Mouse (Mus musculus): Measurements from ENCODE around the gene Neurog2. TPM values are rescaled to one million over a fixed set of nuclear protein-coding genes. Genes with fewer than 3 reads are reported as not detected.

Neurog2 gene
- not detected in 2 replicates for polyA plus RNA-seq (2014; fragmentation: Nextera tagmentation; extraction: Ambion mirVana)

GRCm38 (mm10) chr3:127633080-127634032 lies at the start of gene Neurog2:
Gene Neurog2, plus strand, starts transcription at chr3:127633135.
- Histone ChIP-seq H3K9me3 (ENCODE audit: low read depth, low read length) (no peaks in the 10 kb centered on the region), H3K4me1 (ENCODE audit: insufficient read depth) (peaks cover 13% of the 10 kb centered on the region), H3K36me3 (ENCODE audit: insufficient read depth) (no peaks in the 10 kb centered on the region), H3K4me2 (peak within 1 kb of the TSS; percentile 76), H3K4me3 (ENCODE audit: low read depth, low read length) (peak within 1 kb of the TSS; percentile 41), H3K9ac (no peak within 1 kb of the TSS), H3K27ac (ENCODE audit: low read depth) (no peak within 1 kb of the TSS), H3K27me3 (ENCODE audit: insufficient read depth, low read length) (peaks cover 95% of the 10 kb centered on the region)
- under 1% methylated on average over 90 of the region's 92 CpGs for WGBS
- TF ChIP-seq CTCF (IDR thresholded peaks at IDR 0.05; ENCODE audit: low read depth), result no peak
- ATAC-seq (ENCODE audit: insufficient read depth) (peak; percentile 42), DNase-seq (peak; percentile 44)

- Histone ChIP-seq H3K36me3 (ENCODE audit: insufficient read depth) (peaks cover 52% of the 10 kb centered on the region), H3K4me3 (ENCODE audit: low read depth, low read length) (no peak overlapping the region), H3K4me2 (no peak overlapping the region), H3K4me1 (ENCODE audit: insufficient read depth) (no peaks in the 10 kb centered on the region), H3K27me3 (ENCODE audit: insufficient read depth, low read length) (no peaks in the 10 kb centered on the region), H3K9me3 (ENCODE audit: low read depth, low read length) (no peaks in the 10 kb centered on the region), H3K9ac (no peak overlapping the region), H3K27ac (ENCODE audit: low read depth) (no peak overlapping the region)
- 68% methylated on average over 1 of the region's 1 CpGs for WGBS
- DNase-seq (no peak), ATAC-seq (ENCODE audit: insufficient read depth) (no peak)
- TF ChIP-seq CTCF (IDR thresholded peaks at IDR 0.05; ENCODE audit: low read depth), result no peak
These were observed 35.8 kb upstream of the Neurog2 start for GRCm38 (mm10) chr3:127597136-127597535.

GRCm38 (mm10) chr3:127608109-127608508 lies 24.8 kb upstream of the Neurog2 start:
- no peaks in the 10 kb centered on the region for H3K9me3 ChIP-seq (ENCODE audit: low read depth, low read length)
- no peak overlapping the region for H3K4me2 ChIP-seq
- WGBS, result 87% methylated on average over 2 of the region's 2 CpGs
- TF ChIP-seq CTCF (IDR thresholded peaks at IDR 0.05; ENCODE audit: low read depth), result peak; percentile 35; the same call in 1 of the 2 replicates
- peaks cover 53% of the 10 kb centered on the region for H3K36me3 ChIP-seq (ENCODE audit: insufficient read depth)
- no peak overlapping the region for H3K9ac ChIP-seq
- H3K27ac ChIP-seq (ENCODE audit: low read depth), result no peak overlapping the region
- no peaks in the 10 kb centered on the region for H3K27me3 ChIP-seq (ENCODE audit: insufficient read depth, low read length)
- H3K4me3 ChIP-seq (ENCODE audit: low read depth, low read length), result no peak overlapping the region
- H3K4me1 ChIP-seq (ENCODE audit: insufficient read depth), result no peaks in the 10 kb centered on the region
- DNase-seq (no peak), ATAC-seq (ENCODE audit: insufficient read depth) (no peak)

GRCm38 (mm10) chr3:127625296-127625695 lies 7.6 kb upstream of the Neurog2 start:
- H3K4me1 ChIP-seq (ENCODE audit: insufficient read depth), result peaks cover 3% of the 10 kb centered on the region; the same call in 1 of the 2 replicates
- H3K9me3 ChIP-seq (ENCODE audit: low read depth, low read length), result no peaks in the 10 kb centered on the region
- ATAC-seq (ENCODE audit: insufficient read depth), result peak; percentile 75
- no peak overlapping the region for H3K27ac ChIP-seq (ENCODE audit: low read depth)
- TF ChIP-seq CTCF (IDR thresholded peaks at IDR 0.05; ENCODE audit: low read depth), result peak; percentile 81
- under 1% methylated on average over 36 of the region's 36 CpGs for WGBS
- H3K9ac ChIP-seq, result no peak overlapping the region
- peak overlapping the region; percentile 36 for H3K4me3 ChIP-seq (ENCODE audit: low read depth, low read length)
- H3K4me2 ChIP-seq, result peak overlapping the region; percentile 72
- H3K27me3 ChIP-seq (ENCODE audit: insufficient read depth, low read length), result peaks cover 50% of the 10 kb centered on the region
- DNase-seq, result peak; percentile 85
- H3K36me3 ChIP-seq (ENCODE audit: insufficient read depth), result no peaks in the 10 kb centered on the region

GRCm38 (mm10) chr3:127625701-127626399 lies 7.1 kb upstream of the Neurog2 start:
- Histone ChIP-seq H3K27ac (ENCODE audit: low read depth) (no peak overlapping the region), H3K4me1 (ENCODE audit: insufficient read depth) (peaks cover 3% of the 10 kb centered on the region; the same call in 1 of the 2 replicates), H3K9me3 (ENCODE audit: low read depth, low read length) (no peaks in the 10 kb centered on the region), H3K9ac (no peak overlapping the region), H3K4me2 (peak overlapping the region; percentile 72), H3K36me3 (ENCODE audit: insufficient read depth) (no peaks in the 10 kb centered on the region), H3K4me3 (ENCODE audit: low read depth, low read length) (peak overlapping the region; percentile 36), H3K27me3 (ENCODE audit: insufficient read depth, low read length) (peaks cover 55% of the 10 kb centered on the region)
- TF ChIP-seq CTCF (IDR thresholded peaks at IDR 0.05; ENCODE audit: low read depth), result no peak
- 1% methylated on average over 28 of the region's 28 CpGs for WGBS
- ATAC-seq (ENCODE audit: insufficient read depth) (peak; percentile 39; the same call in 1 of the 2 replicates), DNase-seq (peak; percentile 39)

GRCm38 (mm10) chr3:127626524-127626923 lies 6.4 kb upstream of the Neurog2 start:
- no peak for DNase-seq
- TF ChIP-seq CTCF (IDR thresholded peaks at IDR 0.05; ENCODE audit: low read depth), result no peak
- no peaks in the 10 kb centered on the region for H3K9me3 ChIP-seq (ENCODE audit: low read depth, low read length)
- 6% methylated on average over 3 of the region's 3 CpGs for WGBS
- no peak overlapping the region for H3K4me3 ChIP-seq (ENCODE audit: low read depth, low read length)
- no peak overlapping the region for H3K9ac ChIP-seq
- no peak for ATAC-seq (ENCODE audit: insufficient read depth)
- peaks cover 62% of the 10 kb centered on the region for H3K27me3 ChIP-seq (ENCODE audit: insufficient read depth, low read length)
- no peak overlapping the region for H3K4me2 ChIP-seq
- H3K4me1 ChIP-seq (ENCODE audit: insufficient read depth), result peaks cover 3% of the 10 kb centered on the region; the same call in 1 of the 2 replicates
- no peak overlapping the region for H3K27ac ChIP-seq (ENCODE audit: low read depth)
- H3K36me3 ChIP-seq (ENCODE audit: insufficient read depth), result no peaks in the 10 kb centered on the region
